Mouse (Mus musculus) forebrain, embryonic 11.5 days (tissue): ENCODE results near the gene Slc2a12. TPM values are rescaled to one million over a fixed set of nuclear protein-coding genes. Genes with fewer than 3 reads are reported as not detected.

Source experiments
- ATAC-seq: fragments of 200-750 bp; cut with Nextera tagmentation; replicated peaks from 2 replicates; pipeline ENCODE4 v1.8.0; 2017; ENCODE audit warnings: moderate TSS enrichment; ENCODE audit not compliant: low FRiP score
- DNase-seq: peaks from one replicate; pipeline ENCODE4 v3.0.0-alpha.2; 2017; ENCODE audit warnings: low spot score
- H3K27ac ChIP-seq: fragments of 300-500 bp; sonication (generic); 2 replicates; pipeline ENCODE4 v1.5.1; 2014; ENCODE audit warnings: low read depth, low read length
- H3K27me3 ChIP-seq: fragments of 300-500 bp; sonication (generic); 2 replicates; pipeline ENCODE4 v1.6.1; 2014; ENCODE audit warnings: mild to moderate bottlenecking, low read length, mixed read lengths; ENCODE audit not compliant: control insufficient read depth, insufficient read depth
- H3K36me3 ChIP-seq: fragments of 300-500 bp; sonication (generic); 2 replicates; pipeline ENCODE4 v1.6.1; 2014; ENCODE audit warnings: mild to moderate bottlenecking, low read length, moderate library complexity, mixed read lengths; ENCODE audit not compliant: control insufficient read depth, insufficient read depth
- H3K4me1 ChIP-seq: fragments of 300-500 bp; sonication (generic); replicated peaks from 2 replicates; pipeline ENCODE4 v1.6.1; 2014; ENCODE audit warnings: low read length, mixed read lengths; ENCODE audit not compliant: control insufficient read depth, insufficient read depth
- H3K4me2 ChIP-seq: fragments of 300-500 bp; sonication (generic); 2 replicates; pipeline ENCODE4 v1.6.1; 2014; ENCODE audit warnings: low read depth, mild to moderate bottlenecking, low read length, moderate library complexity, mixed read lengths; ENCODE audit not compliant: severe bottlenecking
- H3K4me3 ChIP-seq: fragments of 300-500 bp; sonication (generic); 2 replicates; pipeline ENCODE4 v1.5.1; 2014; ENCODE audit warnings: low read depth, low read length
- H3K9ac ChIP-seq: fragments of 300-500 bp; sonication (generic); 2 replicates; pipeline ENCODE4 v1.6.1; 2014; ENCODE audit warnings: low read length
- H3K9me3 ChIP-seq: fragments of 300-500 bp; sonication (generic); 2 replicates; pipeline ENCODE4 v1.6.1; 2016; ENCODE audit warnings: low read length, mixed read lengths; ENCODE audit not compliant: control insufficient read depth
- WGBS: fragments of 180-500 bp; shearing (Covaris S2); extraction: QIAGEN DNeasy Blood & Tissue Kit; methylation state at CpG from one replicate; pipeline ENCODE4 v1.1.7; 2014; 5-methylcytosine and 5-hydroxymethylcytosine counted together
- polyA plus RNA-seq: library from polyadenylated mRNA; unstranded; fragments of >200 nt; fragmentation: Nextera tagmentation; extraction: Ambion mirVana; gene quantifications from 2 replicates; pipeline ENCODE4 v1.2.1, GENCODE M21; 2014

The Slc2a12 gene
- polyA plus RNA-seq, 1 experiment from 2014 or later: 2.2 TPM

DNA sequence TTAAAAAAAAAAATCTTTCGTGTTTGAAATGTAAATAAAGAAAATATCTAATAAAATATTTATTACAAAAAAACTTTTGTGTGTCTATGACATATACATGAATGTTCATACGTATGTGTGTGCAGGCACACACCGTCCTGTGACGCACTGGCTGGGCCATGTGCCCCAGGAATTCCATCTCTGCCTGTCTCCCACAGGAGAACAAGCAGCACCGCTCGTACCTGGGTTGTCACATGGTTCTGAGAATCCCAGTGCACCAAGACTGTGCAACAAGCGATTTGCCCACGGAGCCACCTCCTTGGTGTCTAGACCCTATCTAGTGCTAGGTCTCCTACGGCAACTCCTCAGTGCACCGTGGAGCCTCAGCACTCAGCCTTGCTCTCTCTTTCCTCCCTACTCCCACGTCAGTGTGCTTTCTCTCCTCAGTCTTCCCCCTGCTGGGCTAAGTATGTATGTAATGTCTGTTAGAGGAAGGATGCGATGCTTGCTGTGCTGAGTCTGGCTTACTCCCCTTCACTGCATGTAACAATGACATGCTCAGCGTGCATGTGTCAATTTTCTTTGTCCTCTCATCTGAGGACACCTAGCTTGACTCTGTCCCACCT, 65.5 kb downstream of the Slc2a12 start:
- H3K36me3 ChIP-seq: peaks cover 4% of the 10 kb centered on the region; the same call in 1 of the 2 replicates
- H3K9me3 ChIP-seq: no peaks in the 10 kb centered on the region
- WGBS: 88% methylated on average over 13 of the region's 13 CpGs
- DNase-seq: no peak
- H3K27ac ChIP-seq: no peak overlapping the region
- H3K9ac ChIP-seq: no peak overlapping the region
- ATAC-seq: no peak
- H3K27me3 ChIP-seq: no peaks in the 10 kb centered on the region
- H3K4me1 ChIP-seq: no peaks in the 10 kb centered on the region
- H3K4me3 ChIP-seq: no peak overlapping the region
- no peak overlapping the region for H3K4me2 ChIP-seq

DNA sequence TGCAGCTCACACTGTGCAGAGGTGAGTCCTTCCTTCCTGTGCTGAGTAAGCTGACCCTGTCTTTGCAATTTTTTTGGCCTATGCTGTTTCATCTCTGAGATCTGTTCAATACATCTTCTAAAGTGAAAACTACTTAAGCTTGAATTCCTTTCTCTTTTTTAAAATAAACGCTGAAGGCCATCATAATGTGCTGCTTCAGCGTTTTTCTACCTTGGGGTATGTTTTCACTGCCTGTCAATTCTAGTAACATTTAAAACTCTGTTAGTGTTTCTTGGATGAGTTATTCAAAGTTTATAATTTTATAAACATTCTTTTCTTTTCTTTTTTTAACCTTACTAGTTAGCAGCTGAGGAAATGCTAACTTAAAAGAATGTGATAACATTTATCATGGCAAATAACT, 68.1 kb downstream of the Slc2a12 start:
- no peaks in the 10 kb centered on the region for H3K9me3 ChIP-seq
- H3K27ac ChIP-seq: no peak overlapping the region
- no peaks in the 10 kb centered on the region for H3K4me1 ChIP-seq
- DNase-seq: no peak
- H3K9ac ChIP-seq: no peak overlapping the region
- no peaks in the 10 kb centered on the region for H3K27me3 ChIP-seq
- no peak overlapping the region for H3K4me2 ChIP-seq
- 95% methylated on average over 2 of the region's 2 CpGs for WGBS
- H3K4me3 ChIP-seq: no peak overlapping the region
- no peak for ATAC-seq
- H3K36me3 ChIP-seq: no peaks in the 10 kb centered on the region

DNA sequence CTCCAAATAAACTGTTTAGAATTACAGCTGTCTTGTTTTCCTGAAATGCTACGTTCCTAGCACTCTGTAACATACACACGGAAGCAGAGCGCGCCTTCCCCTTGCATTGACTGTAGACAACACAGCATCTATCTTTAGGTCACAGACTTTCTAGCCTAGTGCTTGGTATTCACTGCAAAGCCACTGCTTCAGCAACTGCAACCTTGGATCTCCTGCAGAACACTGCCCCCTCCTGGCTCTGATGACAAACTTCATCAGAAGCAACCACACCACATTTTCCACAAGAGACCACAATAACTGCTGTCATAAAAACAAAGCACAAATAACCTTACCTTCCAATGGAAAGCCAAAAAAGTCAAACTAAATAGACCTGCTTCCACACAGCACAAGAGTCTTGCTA, 69.7 kb downstream of the Slc2a12 start:
- no peaks in the 10 kb centered on the region for H3K4me1 ChIP-seq
- H3K9ac ChIP-seq: no peak overlapping the region
- ATAC-seq: peak; percentile 46; the same call in 1 of the 2 replicates
- no peaks in the 10 kb centered on the region for H3K9me3 ChIP-seq
- H3K4me2 ChIP-seq: no peak overlapping the region
- H3K27ac ChIP-seq: no peak overlapping the region
- H3K36me3 ChIP-seq: no peaks in the 10 kb centered on the region
- 85% methylated on average over 4 of the region's 4 CpGs for WGBS
- no peak for DNase-seq
- H3K4me3 ChIP-seq: no peak overlapping the region
- H3K27me3 ChIP-seq: no peaks in the 10 kb centered on the region

GRCm38 (mm10) chr10:22718475-22718874, 73.7 kb downstream of the Slc2a12 start:
- WGBS: 69% methylated on average over 4 of the region's 4 CpGs
- ATAC-seq (no peak), DNase-seq (no peak)
- Histone ChIP-seq H3K36me3 (no peaks in the 10 kb centered on the region), H3K4me2 (no peak overlapping the region), H3K4me3 (no peak overlapping the region), H3K27me3 (no peaks in the 10 kb centered on the region), H3K4me1 (no peaks in the 10 kb centered on the region), H3K27ac (no peak overlapping the region), H3K9me3 (no peaks in the 10 kb centered on the region), H3K9ac (no peak overlapping the region)

GRCm38 (mm10) chr10:22720781-22721529, 76.1 kb downstream of the Slc2a12 start:
- H3K9ac ChIP-seq: no peak overlapping the region
- no peak overlapping the region for H3K27ac ChIP-seq
- H3K36me3 ChIP-seq: no peaks in the 10 kb centered on the region
- H3K4me2 ChIP-seq: no peak overlapping the region
- H3K9me3 ChIP-seq: no peaks in the 10 kb centered on the region
- ATAC-seq: no peak
- no peak for DNase-seq
- H3K4me1 ChIP-seq: no peaks in the 10 kb centered on the region
- WGBS: 93% methylated on average over 5 of the region's 5 CpGs
- H3K4me3 ChIP-seq: no peak overlapping the region
- H3K27me3 ChIP-seq: no peaks in the 10 kb centered on the region

DNA sequence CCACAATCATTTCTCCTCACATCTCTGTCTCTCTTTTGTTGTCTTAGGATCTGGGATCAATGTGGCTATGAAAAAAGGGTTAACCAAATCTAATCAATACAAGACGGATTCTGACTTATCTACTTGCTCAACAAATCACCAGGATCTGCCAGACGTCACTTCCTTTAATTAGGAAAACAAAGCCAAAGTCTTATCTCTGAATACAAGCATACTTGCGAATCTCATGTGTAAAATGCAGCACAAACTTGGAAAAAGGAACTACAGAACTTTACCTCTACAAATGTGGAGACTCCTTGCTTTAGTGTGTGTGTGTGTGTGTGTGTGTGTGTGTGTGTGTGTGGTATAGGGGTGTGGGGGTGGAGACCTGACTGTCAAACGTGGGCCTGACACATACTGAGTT, 80.4 kb downstream of the Slc2a12 start:
- no peak overlapping the region for H3K27ac ChIP-seq
- ATAC-seq (no peak), DNase-seq (no peak)
- H3K4me2 ChIP-seq: no peak overlapping the region
- H3K9ac ChIP-seq: no peak overlapping the region
- H3K27me3 ChIP-seq: no peaks in the 10 kb centered on the region
- WGBS: 71% methylated on average over 4 of the region's 4 CpGs
- H3K4me1 ChIP-seq: peaks cover 9% of the 10 kb centered on the region
- no peaks in the 10 kb centered on the region for H3K36me3 ChIP-seq
- no peaks in the 10 kb centered on the region for H3K9me3 ChIP-seq
- H3K4me3 ChIP-seq: no peak overlapping the region

DNA sequence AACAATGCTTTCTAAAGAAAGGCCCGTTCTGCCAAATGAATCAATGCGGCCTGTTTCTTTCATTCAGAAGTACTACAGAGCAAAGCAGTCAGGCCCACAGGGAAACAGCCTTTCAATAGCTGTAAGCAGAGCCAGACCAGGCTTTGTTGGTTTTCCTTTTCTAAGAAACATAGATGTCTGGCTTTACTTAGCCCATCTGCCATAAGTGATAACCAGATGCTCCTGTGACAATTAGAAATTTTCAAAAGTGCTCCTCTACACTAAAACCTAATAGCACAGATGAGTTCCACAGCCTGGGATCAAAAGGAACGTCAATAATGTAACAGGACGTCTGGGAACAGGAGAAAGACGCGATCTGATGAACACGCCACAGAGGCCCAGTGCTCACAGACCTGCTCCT, 81.5 kb downstream of the Slc2a12 start:
- ATAC-seq (no peak), DNase-seq (no peak)
- Histone ChIP-seq H3K36me3 (no peaks in the 10 kb centered on the region), H3K4me1 (peaks cover 10% of the 10 kb centered on the region), H3K4me2 (no peak overlapping the region), H3K4me3 (no peak overlapping the region), H3K27me3 (no peaks in the 10 kb centered on the region), H3K9me3 (no peaks in the 10 kb centered on the region), H3K27ac (no peak overlapping the region), H3K9ac (no peak overlapping the region)
- WGBS: 79% methylated on average over 7 of the region's 7 CpGs

DNA sequence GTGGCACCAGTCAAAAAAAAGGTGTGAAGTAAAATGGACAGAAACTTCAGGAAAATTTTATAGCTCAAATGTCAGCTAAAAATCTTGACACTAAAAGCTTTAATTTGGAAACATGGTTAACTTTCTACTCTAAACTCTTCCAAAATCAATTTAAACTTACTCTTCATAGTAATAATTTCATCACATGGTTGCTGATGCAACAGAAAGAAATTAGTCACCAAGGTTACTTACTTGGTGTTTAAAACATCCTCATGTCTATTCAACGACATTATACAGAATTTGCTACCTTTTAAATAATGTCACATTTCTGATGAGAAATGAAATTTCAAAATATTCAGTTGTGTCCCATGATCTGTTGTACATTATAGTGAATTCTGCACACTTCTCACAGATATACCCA, 83.4 kb downstream of the Slc2a12 start:
- H3K4me2 ChIP-seq: no peak overlapping the region
- peaks cover 10% of the 10 kb centered on the region for H3K4me1 ChIP-seq
- H3K36me3 ChIP-seq: no peaks in the 10 kb centered on the region
- no peaks in the 10 kb centered on the region for H3K9me3 ChIP-seq
- DNase-seq (no peak), ATAC-seq (no peak)
- no peak overlapping the region for H3K9ac ChIP-seq
- 96% methylated on average over 1 of the region's 1 CpGs for WGBS
- H3K4me3 ChIP-seq: no peak overlapping the region
- no peak overlapping the region for H3K27ac ChIP-seq
- H3K27me3 ChIP-seq: no peaks in the 10 kb centered on the region
